In the genomic region with DNA sequence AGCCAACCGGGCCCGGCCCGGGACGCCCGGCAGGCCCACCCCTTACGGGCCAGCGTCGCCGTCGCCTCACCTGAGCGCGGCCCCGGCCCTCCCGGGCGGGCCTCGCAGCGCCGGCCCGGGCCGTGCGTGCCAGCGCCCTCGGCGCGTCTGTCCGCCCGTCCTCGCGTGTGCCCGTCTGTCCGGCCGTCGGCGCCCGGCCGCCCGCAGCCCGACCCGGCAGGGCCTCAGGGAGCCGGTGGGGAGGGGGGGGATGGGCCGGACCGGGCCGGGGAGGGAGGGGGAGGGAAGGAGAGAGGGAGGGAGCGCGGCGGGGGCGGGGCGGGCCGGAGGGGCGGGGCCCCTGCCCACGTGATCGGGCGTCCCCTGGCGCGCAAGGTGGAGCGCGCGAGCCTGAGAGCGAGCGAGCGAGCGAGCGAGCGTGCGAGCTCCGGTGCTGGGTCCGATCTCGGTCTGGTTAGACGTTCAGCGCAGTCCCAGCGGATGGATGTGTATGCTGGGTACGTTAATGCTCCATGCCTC, we compare ENCODE assay signal across 7 mouse cellular contexts. TPM values are rescaled to one million over a fixed set of nuclear protein-coding genes. Genes with fewer than 3 reads are reported as not detected.
DNase-seq lines count a peak whose midpoint lies in the region; ATAC-seq and TF ChIP-seq lines count a peak whose summit lies in the region.

A gene (minus strand): TSS at position 325 of the 519 bp plus-strand sequence.

- H3K9me3 ChIP-seq in intestine, embryonic 14.5 days (ENCODE audit: control insufficient read depth, low read length), result no peaks in the 10 kb centered on the region
- no peaks in the 10 kb centered on the region for H3K9me3 ChIP-seq in limb, embryonic 10.5 days (replicated peaks)
- H3K9me3 ChIP-seq in midbrain, embryonic 12.5 days, result no peaks in the 10 kb centered on the region

- no peak for TF ChIP-seq CTCF in small intestine, adult 2 months (IDR thresholded peaks at IDR 0.05; ENCODE audit: extremely low read depth, insufficient read length, insufficient replicate concordance, low read depth, low read length)

- 1% methylated on average over 37 of the region's 72 CpGs for WGBS in intestine, embryonic 14.5 days
- WGBS in limb, embryonic 10.5 days, result 0% methylated on average over 57 of the region's 72 CpGs
- WGBS in midbrain, embryonic 12.5 days, result 1% methylated on average over 40 of the region's 72 CpGs
- under 1% methylated on average over 59 of the region's 72 CpGs for WGBS in small intestine, adult 2 months

- H3K27ac ChIP-seq in intestine, embryonic 14.5 days (ENCODE audit: low read depth), result peak within 1 kb of the TSS; percentile 80
- peak within 1 kb of the TSS; percentile 98 for H3K27ac ChIP-seq in limb, embryonic 10.5 days
- H3K27ac ChIP-seq in midbrain, embryonic 12.5 days (replicated peaks), result peak within 1 kb of the TSS; percentile 91
- peak within 1 kb of the TSS; percentile 65 for H3K27ac ChIP-seq in small intestine, adult 2 months (ENCODE audit: insufficient read depth, low read depth, low read length)

- H3K36me3 ChIP-seq in intestine, embryonic 14.5 days (ENCODE audit: control insufficient read depth, insufficient read depth, low read length), result no peaks in the 10 kb centered on the region
- H3K36me3 ChIP-seq in limb, embryonic 10.5 days, result no peaks in the 10 kb centered on the region
- no peaks in the 10 kb centered on the region for H3K36me3 ChIP-seq in midbrain, embryonic 12.5 days
- no peaks in the 10 kb centered on the region for H3K36me3 ChIP-seq in small intestine, adult 2 months (ENCODE audit: control insufficient read depth, insufficient read depth, low read length)

- H3K4me2 ChIP-seq in intestine, embryonic 14.5 days (ENCODE audit: low read length), result peak within 1 kb of the TSS; percentile 84
- peak within 1 kb of the TSS; percentile 82 for H3K4me2 ChIP-seq in midbrain, embryonic 12.5 days (replicated peaks)

- H3K27me3 ChIP-seq in intestine, embryonic 14.5 days (replicated peaks; ENCODE audit: control insufficient read depth, insufficient read depth, low read length), result no peaks in the 10 kb centered on the region
- no peaks in the 10 kb centered on the region for H3K27me3 ChIP-seq in limb, embryonic 10.5 days (ENCODE audit: low read depth, poor library complexity, severe bottlenecking)
- H3K27me3 ChIP-seq in midbrain, embryonic 12.5 days, result no peaks in the 10 kb centered on the region
- 0 out of 2 replicates have a peak, but pooled peaks cover 3% of the 10 kb centered on the region for H3K27me3 ChIP-seq in small intestine, adult 2 months (ENCODE audit: control insufficient read depth, insufficient read depth, low read length)

- TF ChIP-seq POLR2A in small intestine, adult 2 months (IDR thresholded peaks at IDR 0.05; ENCODE audit: low read depth, low read length), result peak; percentile 38; the same call in 1 of the 2 replicates

- intact Hi-C loops in gastrocnemius, postnatal 36 days (cut with DNase I), result no loop called here

- peak within 1 kb of the TSS; percentile 82 for H3K4me3 ChIP-seq in intestine, embryonic 14.5 days (ENCODE audit: low read depth, low read length)
- peak within 1 kb of the TSS; percentile 90 for H3K4me3 ChIP-seq in limb, embryonic 10.5 days
- H3K4me3 ChIP-seq in midbrain, embryonic 12.5 days, result peak within 1 kb of the TSS; percentile 96
- H3K4me3 ChIP-seq in small intestine, adult 2 months (ENCODE audit: low read depth, low read length), result peak within 1 kb of the TSS; percentile 90

- peak; percentile 81 for ATAC-seq in intestine, embryonic 14.5 days (replicated peaks; ENCODE audit: low FRiP score, low TSS enrichment, low read depth)
- peak; percentile 87 for ATAC-seq in midbrain, embryonic 12.5 days (ENCODE audit: low FRiP score, low read depth)

- peak within 1 kb of the TSS; percentile 96 for H3K9ac ChIP-seq in intestine, embryonic 14.5 days (ENCODE audit: low read length)
- H3K9ac ChIP-seq in midbrain, embryonic 12.5 days (replicated peaks), result peak within 1 kb of the TSS; percentile 96

- DNase-seq in adrenal gland, adult 8-10 months, result peak; percentile 31
- DNase-seq in embryo, embryonic 10 days (ENCODE audit: low spot score), result peak; percentile 81
- DNase-seq in gastrocnemius, postnatal 36 days, result peak; percentile 40 to 52
- peak; percentile 89 for DNase-seq in intestine, embryonic 14.5 days (ENCODE audit: low spot score)
- DNase-seq in limb, embryonic 10.5 days (ENCODE audit: low spot score), result peak; percentile 92

- H3K4me1 ChIP-seq in intestine, embryonic 14.5 days (replicated peaks; ENCODE audit: control insufficient read depth, insufficient read depth, low read length), result peaks cover 17% of the 10 kb centered on the region
- H3K4me1 ChIP-seq in limb, embryonic 10.5 days, result peaks cover 13% of the 10 kb centered on the region
- H3K4me1 ChIP-seq in midbrain, embryonic 12.5 days, result peaks cover 29% of the 10 kb centered on the region
- no peaks in the 10 kb centered on the region; the same call in 1 of the 2 replicates for H3K4me1 ChIP-seq in small intestine, adult 2 months (ENCODE audit: control insufficient read depth, insufficient read depth, insufficient read length, low read length)

RNA-seq across cellular contexts. Expression of the gene that starts here (rescaled TPM):
- 10 to 100 TPM; 39.0 to 65.5 (median 49.2) TPM for total RNA-seq in adrenal gland, adult 8-10 months (2022)
- total RNA-seq in gastrocnemius, postnatal 36 days (2021), result 10 to 100 TPM; 14.0 to 17.0 TPM
- polyA plus RNA-seq in intestine, embryonic 14.5 days (2014; fragmentation: Nextera tagmentation; extraction: Ambion mirVana), result 27.9 and 28.3 TPM in 2 replicates
- polyA plus RNA-seq in limb, embryonic 10.5 days (2016; fragmentation: Nextera tagmentation; extraction: Ambion mirVana), result 19.6 and 21.1 TPM in 2 replicates
- polyA plus RNA-seq in midbrain, embryonic 12.5 days (2016; fragmentation: Nextera tagmentation; extraction: Ambion mirVana), result 32.7 and 36.0 TPM in 2 replicates
- polyA plus RNA-seq in small intestine, adult 2 months (2012; rRNA removed), result 14.5 and 57.0 TPM in 2 replicates

Comparison
In these comparisons a context has a peak if more than half of its experiments do, and no peak if none do; other contexts are left out.
1. Peak in every context shown above with its lines: DNase-seq, ATAC-seq, H3K4me3 ChIP-seq and H3K27ac ChIP-seq.
2. DNase-seq: peak in every context shown above with its lines; median percentile 92 in limb, embryonic 10.5 days; 89 in intestine, embryonic 14.5 days; 81 in embryo, embryonic 10 days; 46 in gastrocnemius, postnatal 36 days; 31 in adrenal gland, adult 8-10 months.